Comparison of ENCODE assay signal across 26 mouse cellular contexts in genomic region chr6:33716254-33716965, GRCm38 (mm10).
DNase-seq lines count a peak whose midpoint lies in the region; ATAC-seq and TF ChIP-seq lines count a peak whose summit lies in the region.
"Had no signal": no experiment of that assay in that cellular context is flagged by ENCODE, and none has a peak within 500 bp of the region (broad histone marks: within the 10 kb centered on the region; RNA-seq: fewer than 3 reads in every experiment).

No protein-coding gene starts in this region.

- DNase-seq in cerebellum, adult 9-10 months, result peak; percentile 29
- DNase-seq in cerebellum, postnatal 36 days, result no peak
- peak; percentile 33 for DNase-seq in hindbrain, postnatal 0 days (ENCODE audit: low spot score)
- peak; percentile 1 for DNase-seq in lung, postnatal 36 days
- DNase-seq in lung, postnatal 25 days (ENCODE audit: low spot score), result no peak
- no peak for DNase-seq in thymus, postnatal 4 days
- DNase-seq: adrenal gland, postnatal 14 days; cerebellum, adult 8-10 months; gastrocnemius, postnatal 14 days; heart, postnatal 14 days; kidney, adult 2 months; kidney, postnatal 36 days; layer of hippocampus, postnatal 36 days; liver; midbrain, embryonic 14.5 days; right cerebral cortex, postnatal 25 days had no signal

- no peak overlapping the region for H3K27ac ChIP-seq in hindbrain, postnatal 0 days
- H3K27ac ChIP-seq in hindbrain, embryonic 16.5 days (ENCODE audit: low read depth, low read length), result no peak overlapping the region
- H3K27ac ChIP-seq: hindbrain, embryonic 10.5 days; hindbrain, embryonic 15.5 days; intestine, embryonic 15.5 days; liver, embryonic 15.5 days; stomach, embryonic 15.5 days had no signal

- H3K36me3 ChIP-seq in hindbrain, postnatal 0 days (ENCODE audit: insufficient read depth, low read length), result no peaks in the 10 kb centered on the region
- H3K36me3 ChIP-seq in hindbrain, embryonic 16.5 days (ENCODE audit: control insufficient read depth, insufficient read depth, low read length), result no peaks in the 10 kb centered on the region
- H3K36me3 ChIP-seq: hindbrain, embryonic 10.5 days; hindbrain, embryonic 15.5 days; intestine, embryonic 15.5 days; liver, embryonic 15.5 days; stomach, embryonic 15.5 days had no signal

- no peak overlapping the region for H3K9ac ChIP-seq in hindbrain, postnatal 0 days (replicated peaks; ENCODE audit: low read length)
- no peak overlapping the region for H3K9ac ChIP-seq in hindbrain, embryonic 16.5 days (ENCODE audit: low read depth, low read length)
- H3K9ac ChIP-seq: hindbrain, embryonic 15.5 days; intestine, embryonic 15.5 days; liver, embryonic 15.5 days; stomach, embryonic 15.5 days had no signal

- H3K4me2 ChIP-seq in hindbrain, postnatal 0 days (ENCODE audit: low read depth, low read length), result no peak overlapping the region
- H3K4me2 ChIP-seq in hindbrain, embryonic 16.5 days (ENCODE audit: low read length), result no peak overlapping the region
- H3K4me2 ChIP-seq: hindbrain, embryonic 15.5 days; intestine, embryonic 15.5 days; liver, embryonic 15.5 days; stomach, embryonic 15.5 days had no signal

- no peak overlapping the region for H3K4me3 ChIP-seq in hindbrain, postnatal 0 days (ENCODE audit: low read length)
- H3K4me3 ChIP-seq in hindbrain, embryonic 16.5 days (ENCODE audit: low read length), result no peak overlapping the region
- H3K4me3 ChIP-seq: erythroblast, embryonic 14.5 days; hindbrain, embryonic 10.5 days; hindbrain, embryonic 15.5 days; intestine, embryonic 15.5 days; liver, embryonic 15.5 days; stomach, embryonic 15.5 days had no signal

- no peaks in the 10 kb centered on the region for H3K9me3 ChIP-seq in hindbrain, postnatal 0 days (ENCODE audit: low read length)
- H3K9me3 ChIP-seq in hindbrain, embryonic 16.5 days (ENCODE audit: control insufficient read depth, low read length), result no peaks in the 10 kb centered on the region
- H3K9me3 ChIP-seq: G1E; hindbrain, embryonic 10.5 days; hindbrain, embryonic 15.5 days; intestine, embryonic 15.5 days; liver, embryonic 15.5 days; stomach, embryonic 15.5 days had no signal

- no peaks in the 10 kb centered on the region for H3K27me3 ChIP-seq in hindbrain, postnatal 0 days (ENCODE audit: insufficient read depth, low read length)
- no peaks in the 10 kb centered on the region for H3K27me3 ChIP-seq in hindbrain, embryonic 16.5 days (replicated peaks; ENCODE audit: control insufficient read depth, insufficient read depth, low read length)
- H3K27me3 ChIP-seq: hindbrain, embryonic 15.5 days; intestine, embryonic 15.5 days; liver, embryonic 15.5 days; Patski; stomach, embryonic 15.5 days had no signal

- WGBS in hindbrain, postnatal 0 days, result 29% methylated on average over 6 of the region's 6 CpGs
- WGBS in hindbrain, embryonic 16.5 days, result 40% methylated on average over 6 of the region's 6 CpGs

- no peak for ATAC-seq in hindbrain, postnatal 0 days
- ATAC-seq in hindbrain, embryonic 16.5 days, result no peak
- ATAC-seq: intestine, embryonic 15.5 days; lung, postnatal 0 days; Patski had no signal

- no peak for TF ChIP-seq CTCF in hindbrain, postnatal 0 days (IDR thresholded peaks at IDR 0.05; ENCODE audit: low read depth)

- no peaks in the 10 kb centered on the region for H3K4me1 ChIP-seq in hindbrain, postnatal 0 days (ENCODE audit: insufficient read depth, low read length)
- H3K4me1 ChIP-seq in hindbrain, embryonic 16.5 days (ENCODE audit: control insufficient read depth, insufficient read depth, low read depth, low read length), result no peaks in the 10 kb centered on the region; the same call in 1 of the 2 replicates
- H3K4me1 ChIP-seq: hindbrain, embryonic 10.5 days; intestine, embryonic 15.5 days; liver, embryonic 15.5 days; stomach, embryonic 15.5 days had no signal

Comparison
In these comparisons a context has a peak if more than half of its experiments do, and no peak if none do; other contexts are left out.
1. DNase-seq: peak in cerebellum, adult 9-10 months (single experiment), hindbrain, postnatal 0 days (single experiment) and lung, postnatal 36 days (single experiment); none in cerebellum, postnatal 36 days (0 of 2), lung, postnatal 25 days (single experiment) and thymus, postnatal 4 days (single experiment).